Mouse (Mus musculus) lung, postnatal 10 days (tissue): Measurements from ENCODE around the gene Vapb.
A peak's percentile ranks its signal among the peaks of the same experiment; 100 is the strongest.

Experiments
- DNase-seq: peaks from one replicate; pipeline ENCODE4 v3.0.0; 2021

Gene Vapb

DNA sequence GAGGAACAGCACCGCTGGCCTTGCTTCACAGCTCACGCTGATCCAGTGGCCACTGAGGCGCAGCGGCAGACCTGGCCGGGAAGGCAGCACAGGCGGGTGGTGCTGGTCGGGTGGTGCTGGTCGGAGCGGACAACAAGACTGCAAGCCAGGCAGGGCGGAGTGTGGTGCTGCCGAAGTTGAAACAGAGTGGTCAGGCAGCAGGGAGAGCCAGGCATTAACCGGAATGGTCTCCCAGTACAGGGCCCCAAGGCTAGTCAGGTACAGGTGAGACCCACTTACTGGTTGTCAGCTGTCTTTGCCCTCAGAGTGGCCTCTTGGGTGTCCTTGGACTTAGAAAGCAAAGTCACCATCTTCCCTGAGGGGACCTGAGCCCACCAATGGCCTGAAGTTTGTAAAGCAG is 56.7 kb downstream of the Vapb start:
- no peak for DNase-seq

DNA sequence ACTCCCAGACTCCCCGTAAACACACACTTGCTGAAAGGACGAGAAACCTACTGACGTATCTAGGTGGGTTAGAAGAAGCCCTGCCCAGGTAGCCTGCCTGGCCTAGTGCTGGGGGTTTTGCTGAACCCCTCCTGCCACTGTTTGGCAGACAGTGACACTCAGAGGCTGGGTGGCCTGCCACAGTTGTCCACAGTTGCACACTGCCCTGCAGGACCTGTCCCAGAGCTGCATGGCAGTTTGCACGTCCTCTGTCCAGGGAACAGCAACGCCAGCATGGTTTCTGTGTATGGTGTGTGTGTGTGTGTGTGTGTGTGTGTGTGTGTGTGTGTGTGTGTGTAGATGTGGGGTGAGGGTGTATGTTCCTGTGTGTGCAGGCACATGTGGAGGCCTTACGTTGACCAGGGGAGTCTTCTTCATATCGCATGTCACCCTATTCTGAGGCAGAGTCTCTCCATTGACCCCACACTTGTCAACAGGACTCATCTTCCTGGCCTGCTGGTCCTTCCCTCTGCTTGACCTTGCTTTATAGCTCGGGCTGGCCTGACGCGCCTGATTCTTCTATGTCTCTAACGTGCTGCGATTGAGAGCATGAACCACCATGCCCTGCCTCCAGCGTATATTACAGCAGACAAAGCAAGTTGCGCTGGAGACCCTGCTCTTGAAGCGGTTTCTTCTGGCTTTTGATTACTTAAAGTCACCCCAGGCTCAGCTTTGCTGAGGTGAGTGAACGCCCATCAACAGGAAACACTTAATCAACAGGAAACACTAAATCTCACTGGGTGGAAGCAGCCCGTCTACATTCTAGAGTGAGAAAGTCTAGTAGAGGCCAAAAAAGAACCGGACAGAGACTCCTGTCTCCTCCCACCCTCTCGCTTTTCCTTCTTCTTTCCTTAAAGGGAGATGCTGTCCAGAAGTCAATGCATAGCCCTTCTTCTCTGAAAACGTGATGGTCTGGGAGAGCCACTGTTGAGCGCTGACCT is 57.5 kb downstream of the Vapb start:
- DNase-seq, result no peak

GRCm38 (mm10) chr2:173795801-173796673 is 58.7 kb downstream of the Vapb start:
- DNase-seq, result no peak

DNA sequence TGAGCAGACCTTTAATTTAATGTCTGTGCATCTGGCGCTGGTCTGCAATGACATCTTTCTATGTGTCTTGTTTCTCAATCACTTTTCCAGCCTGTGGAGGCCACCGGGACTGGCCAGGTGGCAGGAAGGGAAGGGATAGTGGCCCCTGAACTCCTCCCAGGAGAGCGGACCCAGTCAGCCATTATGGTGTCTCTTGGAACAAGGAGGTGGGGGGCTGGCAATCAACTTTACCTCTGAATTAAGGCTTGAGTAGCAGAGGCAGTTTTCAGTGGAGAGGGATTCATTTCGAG is 59.3 kb downstream of the Vapb start:
- DNase-seq, result no peak

- DNase-seq, result no peak
These were observed 62.2 kb downstream of the Vapb start for GRCm38 (mm10) chr2:173799513-173799912.

- DNase-seq, result no peak
These were observed 63.3 kb downstream of the Vapb start for GRCm38 (mm10) chr2:173800566-173800965.

- peak; percentile 53 for DNase-seq
These were observed 64.1 kb downstream of the Vapb start for GRCm38 (mm10) chr2:173801405-173801876.

- DNase-seq, result no peak
These were observed 64.9 kb downstream of the Vapb start for GRCm38 (mm10) chr2:173802176-173802575.

- DNase-seq, result no peak
These were observed 65.6 kb downstream of the Vapb start for GRCm38 (mm10) chr2:173802956-173803355.

GRCm38 (mm10) chr2:173803827-173804226 is 66.5 kb downstream of the Vapb start:
- no peak for DNase-seq

- DNase-seq, result no peak
These were observed 69.3 kb downstream of the Vapb start for GRCm38 (mm10) chr2:173806621-173807020.

GRCm38 (mm10) chr2:173808942-173809341 is 71.6 kb downstream of the Vapb start:
- DNase-seq, result no peak

GRCm38 (mm10) chr2:173810036-173810850 is 72.9 kb downstream of the Vapb start:
- peak; percentile 45 for DNase-seq

DNA sequence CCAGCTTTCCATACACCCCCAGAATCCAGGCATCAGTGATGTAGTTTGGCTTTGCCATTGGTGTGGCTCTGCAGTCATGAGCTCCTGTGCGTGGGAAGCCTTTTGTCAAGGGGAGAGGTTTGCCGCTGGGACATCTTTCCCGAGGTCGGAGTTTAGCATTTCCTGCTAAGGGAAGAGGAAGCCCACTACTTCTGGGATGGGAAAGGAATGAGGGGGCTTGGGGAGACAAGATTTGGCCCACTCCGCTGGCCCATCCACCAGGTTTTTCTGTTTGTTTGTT is 73.5 kb downstream of the Vapb start:
- DNase-seq, result no peak

GRCm38 (mm10) chr2:173811850-173812249 is 74.5 kb downstream of the Vapb start:
- no peak for DNase-seq

DNA sequence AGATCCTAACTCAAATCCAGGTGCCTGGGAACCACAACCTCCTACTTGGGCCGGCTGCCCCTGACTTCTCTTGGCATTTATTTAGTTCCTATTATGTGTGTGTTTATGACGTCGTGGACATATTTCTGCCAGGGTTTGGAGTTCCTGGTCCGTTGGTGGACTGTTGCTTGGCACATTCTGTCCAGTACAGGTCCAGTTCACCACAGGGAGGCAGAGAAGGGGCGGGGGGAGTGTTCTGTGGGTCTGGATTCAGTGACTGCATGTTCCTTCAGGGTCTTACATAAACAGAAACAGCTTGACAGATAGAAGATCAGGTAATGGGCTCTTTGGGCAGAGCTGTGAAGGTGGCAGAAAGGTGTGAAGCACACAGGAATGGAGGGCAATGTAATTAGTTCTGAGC is 75.8 kb downstream of the Vapb start:
- DNase-seq, result no peak

- DNase-seq, result no peak
These were observed 89.0 kb downstream of the Vapb start for GRCm38 (mm10) chr2:173826287-173826686.

DNA sequence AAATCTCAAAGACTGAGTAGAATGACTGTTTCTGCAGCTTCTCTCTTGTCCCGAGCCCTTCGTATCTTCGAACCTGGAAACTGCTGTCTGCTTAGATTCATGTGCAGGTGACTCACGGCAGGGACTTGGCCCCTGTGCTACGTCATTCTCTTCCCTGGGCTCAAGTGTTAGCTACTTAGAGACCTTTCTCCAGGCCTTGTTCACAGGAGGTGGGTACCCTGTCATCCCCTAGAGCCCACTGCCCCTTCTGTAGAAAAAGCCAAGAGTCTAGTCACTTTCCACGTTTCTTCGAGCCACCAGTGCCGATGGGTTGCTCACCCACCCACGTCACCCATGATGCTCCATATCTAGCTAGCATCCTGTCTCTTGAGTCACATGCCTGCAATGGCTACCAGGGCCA is 89.9 kb downstream of the Vapb start:
- no peak for DNase-seq

DNA sequence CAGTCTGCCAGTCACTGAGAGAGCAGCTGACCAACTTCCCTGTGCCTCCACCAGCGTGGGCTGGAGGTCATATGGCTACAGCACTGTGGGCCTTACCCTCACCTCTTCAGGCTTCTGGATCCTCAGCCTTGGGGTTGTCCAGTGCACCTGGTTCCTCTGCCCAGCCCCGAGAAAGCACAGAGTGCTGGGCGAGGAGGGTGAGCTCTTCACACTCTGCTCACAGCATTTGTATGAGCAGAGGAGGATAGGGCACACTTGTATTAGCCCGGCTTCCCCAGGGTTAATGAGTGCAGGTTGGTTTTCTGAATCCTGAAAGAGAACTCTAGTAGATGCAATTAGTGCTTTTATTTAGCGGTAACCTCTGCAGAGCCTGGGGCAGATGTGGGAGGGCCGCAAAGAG is 90.8 kb downstream of the Vapb start:
- DNase-seq, result no peak

DNA sequence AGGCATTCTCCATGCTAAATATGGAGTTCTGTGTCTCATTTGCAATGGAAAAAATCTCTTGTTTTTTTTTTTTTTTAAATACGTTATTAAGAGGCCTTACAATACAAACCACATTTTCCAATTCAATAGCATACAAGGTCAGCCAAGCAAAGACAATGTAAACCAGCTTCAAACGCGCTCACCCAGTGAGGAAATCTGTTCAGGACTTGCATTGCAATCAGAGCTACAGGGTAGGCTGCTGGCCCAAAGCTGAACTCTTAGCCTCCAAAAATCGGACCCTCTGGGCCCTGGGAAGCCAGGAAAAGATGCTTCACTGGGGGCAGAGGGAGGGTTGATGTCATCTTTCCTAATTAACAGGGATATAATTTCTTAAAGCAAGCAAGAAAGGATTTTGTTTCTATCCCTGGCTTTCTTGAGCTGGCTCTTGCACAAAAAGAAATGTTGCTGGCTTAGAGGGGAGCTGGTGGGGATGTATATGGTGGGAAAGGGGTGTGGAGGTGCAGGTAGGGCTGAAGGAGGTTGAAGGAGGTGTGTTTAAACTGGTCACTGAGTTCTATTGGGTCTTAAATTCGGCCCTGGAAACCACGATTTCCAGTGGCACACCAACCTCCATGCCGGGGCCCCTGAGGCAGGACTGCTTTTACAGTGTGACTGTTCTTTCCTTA is 95.6 kb downstream of the Vapb start:
- no peak for DNase-seq
